Mouse (Mus musculus): ENCODE data around the gene Atxn7l1.

DNA sequence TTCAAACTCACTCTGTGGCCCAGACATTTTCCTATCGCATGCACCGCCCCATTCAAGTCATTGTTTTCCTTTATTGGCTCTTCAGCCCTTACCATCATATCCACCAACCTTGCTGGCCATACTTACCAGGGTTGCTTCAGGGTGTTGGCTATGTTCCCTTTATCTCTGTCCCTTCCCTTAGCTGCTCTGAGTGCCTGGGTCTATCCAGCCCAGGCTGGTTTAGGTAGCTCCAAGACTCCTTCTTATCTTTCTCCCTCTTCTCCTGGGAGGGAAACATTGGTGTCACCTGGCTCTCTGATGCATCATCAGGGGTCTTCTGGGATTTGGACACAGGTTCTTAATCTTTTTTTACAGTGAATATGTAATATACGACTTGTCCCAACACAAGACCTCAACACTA, 36.6 kb downstream of the Atxn7l1 start:
- TF ChIP-seq POLR2A (IDR thresholded peaks at IDR 0.05; ENCODE audit: insufficient read depth, low read depth, low read length) (no peak), CTCF (IDR thresholded peaks at IDR 0.05; ENCODE audit: insufficient read depth, low read depth, low read length) (no peak)

All from olfactory bulb, adult 2 months (tissue).